Mouse (Mus musculus) cerebellum, adult 2 months (tissue): ENCODE data around the gene Ptpn6.

ENCODE experiments used
- CTCF ChIP-seq: fragments of 200-500 bp; IDR thresholded peaks from 2 replicates; pipeline ENCODE4 v1.5.1; 2011; ENCODE audit warnings: low read depth, mild to moderate bottlenecking, control low read depth, low read length, moderate library complexity, borderline replicate concordance; ENCODE audit not compliant: insufficient read depth
- POLR2A ChIP-seq: fragments of 200-500 bp; IDR thresholded peaks from 2 replicates; pipeline ENCODE4 v1.6.1; 2011; ENCODE audit warnings: low read length, control low read depth, borderline replicate concordance; ENCODE audit not compliant: insufficient read depth

DNA sequence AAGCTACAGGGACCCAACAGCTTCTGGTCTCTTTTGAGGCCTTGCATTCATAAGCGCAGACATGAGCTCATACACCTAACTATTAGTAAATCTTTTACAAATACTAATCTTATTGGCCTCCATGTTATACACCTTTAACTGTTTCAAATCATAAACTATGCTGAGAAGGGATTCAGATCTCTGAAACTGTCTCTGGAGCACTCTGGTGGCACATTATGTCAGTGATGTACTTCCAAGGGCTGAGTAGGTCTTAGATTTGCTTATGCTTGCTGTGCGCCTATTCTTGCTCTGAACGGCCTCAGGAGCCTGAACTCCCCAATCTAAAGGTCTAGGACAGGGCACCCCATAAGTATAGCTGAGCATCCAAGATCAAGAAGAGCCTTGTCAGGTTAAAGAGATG lies 3.3 kb upstream of the Ptpn6 start:
- TF ChIP-seq CTCF: no peak
- TF ChIP-seq POLR2A: no peak
